Mouse (Mus musculus) C2C12 (cell line): Measurements from ENCODE around the gene Sf1.

Experiments used
- CEBPB ChIP-seq: IDR thresholded peaks from one replicate; pipeline ENCODE4 v1.6.1; 2011; ENCODE audit warnings: low read depth, mild to moderate bottlenecking, control low read depth, moderate library complexity
- CTCF ChIP-seq: IDR thresholded peaks from one replicate; pipeline ENCODE4 v1.5.1; 2011; ENCODE audit not compliant: control insufficient read depth, insufficient read depth, insufficient read length
- FOSL1 ChIP-seq: IDR thresholded peaks from one replicate; pipeline ENCODE4 v1.8.0; 2011; ENCODE audit warnings: mild to moderate bottlenecking, low read length; ENCODE audit not compliant: poor library complexity, insufficient read depth, severe bottlenecking
- MAX ChIP-seq: IDR thresholded peaks from one replicate; pipeline ENCODE4 v1.6.1; 2011; ENCODE audit warnings: mild to moderate bottlenecking, control low read depth
- MYOD1 ChIP-seq: IDR thresholded peaks from one replicate; pipeline ENCODE4 v1.6.1; 2011; ENCODE audit warnings: low read depth; ENCODE audit not compliant: control insufficient read depth, insufficient read length
- MYOG ChIP-seq: IDR thresholded peaks from one replicate; pipeline ENCODE4 v1.6.1; 2011; ENCODE audit not compliant: control insufficient read depth, insufficient read length; ENCODE audit errors: extremely low read depth
- USF1 ChIP-seq: IDR thresholded peaks from one replicate; pipeline ENCODE4 v1.6.1; 2011; ENCODE audit warnings: low read depth, mild to moderate bottlenecking, control low read depth, moderate library complexity

GRCm38 (mm10) chr19:6401131-6401815 lies 37.8 kb downstream of the Sf1 start:
- peak; percentile 96 for TF ChIP-seq CTCF
- no peak for TF ChIP-seq CEBPB
- TF ChIP-seq USF1, result no peak
- no peak for TF ChIP-seq MYOG
- TF ChIP-seq MAX, result no peak
- TF ChIP-seq MYOD1, result no peak
- no peak for TF ChIP-seq FOSL1
